Mouse (Mus musculus) small intestine, adult 2 months (tissue): ENCODE results near the gene Limch1.

Source experiments
- CTCF ChIP-seq: fragments of 200-500 bp; IDR thresholded peaks from 2 replicates; pipeline ENCODE4 v1.5.1; 2012; ENCODE audit warnings: low read depth, mild to moderate bottlenecking, control low read depth, inconsistent platforms, low read length, moderate library complexity, mixed read lengths; ENCODE audit not compliant: insufficient replicate concordance, insufficient read length; ENCODE audit errors: extremely low read depth
- POLR2A ChIP-seq: fragments of 200-500 bp; IDR thresholded peaks from 2 replicates; pipeline ENCODE4 v1.6.1; 2012; ENCODE audit warnings: low read depth, mild to moderate bottlenecking, control low read depth, inconsistent platforms, low read length, moderate library complexity

DNA sequence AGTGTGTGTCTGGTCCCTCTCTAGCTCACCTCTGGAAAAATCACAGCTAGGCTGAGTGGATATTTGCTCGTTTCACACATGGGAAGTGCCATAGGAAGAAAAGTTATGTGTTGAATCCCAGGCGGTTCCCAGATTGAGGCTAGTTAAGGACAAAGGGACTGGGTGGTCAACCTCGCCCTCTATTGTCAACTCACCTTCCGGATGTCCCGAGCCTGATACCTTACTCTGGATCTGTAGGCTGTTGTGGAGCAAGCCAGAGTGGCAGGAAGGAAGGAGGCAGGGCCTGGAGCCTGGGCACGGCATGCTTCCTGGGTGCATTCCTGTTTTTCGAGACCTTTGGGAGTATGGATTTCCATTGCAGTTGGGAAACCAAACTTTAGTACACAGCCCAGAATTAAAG is 243.9 kb downstream of the Limch1 start:
- TF ChIP-seq CTCF: no peak
- TF ChIP-seq POLR2A: no peak
